Mouse (Mus musculus): ENCODE data around the gene Fto.
A peak's percentile ranks its signal among the peaks of the same experiment; 100 is the strongest.

Gene Fto

DNA sequence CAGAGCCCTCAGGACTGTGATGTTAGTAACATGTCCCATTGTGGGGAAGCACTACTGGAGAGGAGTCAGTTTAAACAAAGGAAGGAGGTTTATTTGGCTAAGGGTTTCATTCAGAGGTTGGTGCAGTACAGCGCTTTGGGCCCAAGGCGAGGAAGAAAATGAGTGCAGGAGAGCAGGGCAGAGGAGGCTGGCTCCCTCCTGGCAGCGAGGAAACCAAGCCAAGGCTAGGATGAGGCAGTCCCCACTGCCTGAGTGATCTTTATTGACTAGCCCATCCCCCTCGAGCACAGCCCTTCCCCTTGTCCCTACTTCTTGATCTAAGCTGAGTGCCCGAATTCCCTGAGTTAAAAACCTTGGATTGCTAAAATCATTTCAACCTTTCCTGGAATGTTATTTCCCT is 189.5 kb downstream of the Fto start:
- no peak for DNase-seq

GRCm38 (mm10) chr8:91504360-91504759 is 191.0 kb downstream of the Fto start:
- no peak for DNase-seq

GRCm38 (mm10) chr8:91504891-91505290 is 191.6 kb downstream of the Fto start:
- peak; percentile 49 to 72 for DNase-seq

DNA sequence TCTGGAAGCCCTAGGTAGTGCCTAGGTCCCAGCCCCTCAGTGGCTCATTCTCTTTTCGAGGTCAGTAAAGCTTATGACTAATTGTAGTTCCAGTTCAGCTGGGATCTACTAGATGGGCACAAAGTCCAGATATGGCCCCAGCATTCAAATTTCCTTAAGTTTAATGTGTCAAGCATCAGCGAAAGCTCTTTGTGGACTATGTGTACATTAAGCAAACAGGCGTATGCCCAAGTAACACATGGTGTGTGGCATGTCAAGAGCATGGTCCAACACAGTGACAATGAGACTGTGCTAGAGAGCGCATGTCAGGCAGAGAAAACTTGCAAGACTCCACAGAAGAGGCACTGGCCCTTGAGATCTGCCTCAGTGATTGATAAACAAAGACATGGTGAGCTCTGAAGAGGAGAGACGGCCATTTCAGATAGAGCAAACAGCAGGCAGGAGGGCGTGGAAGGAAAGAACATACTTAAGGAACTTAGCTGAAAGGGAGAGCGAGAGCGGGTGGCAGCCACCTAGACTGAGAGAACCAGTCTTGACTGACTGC is 192.2 kb downstream of the Fto start:
- DNase-seq: no peak

DNA sequence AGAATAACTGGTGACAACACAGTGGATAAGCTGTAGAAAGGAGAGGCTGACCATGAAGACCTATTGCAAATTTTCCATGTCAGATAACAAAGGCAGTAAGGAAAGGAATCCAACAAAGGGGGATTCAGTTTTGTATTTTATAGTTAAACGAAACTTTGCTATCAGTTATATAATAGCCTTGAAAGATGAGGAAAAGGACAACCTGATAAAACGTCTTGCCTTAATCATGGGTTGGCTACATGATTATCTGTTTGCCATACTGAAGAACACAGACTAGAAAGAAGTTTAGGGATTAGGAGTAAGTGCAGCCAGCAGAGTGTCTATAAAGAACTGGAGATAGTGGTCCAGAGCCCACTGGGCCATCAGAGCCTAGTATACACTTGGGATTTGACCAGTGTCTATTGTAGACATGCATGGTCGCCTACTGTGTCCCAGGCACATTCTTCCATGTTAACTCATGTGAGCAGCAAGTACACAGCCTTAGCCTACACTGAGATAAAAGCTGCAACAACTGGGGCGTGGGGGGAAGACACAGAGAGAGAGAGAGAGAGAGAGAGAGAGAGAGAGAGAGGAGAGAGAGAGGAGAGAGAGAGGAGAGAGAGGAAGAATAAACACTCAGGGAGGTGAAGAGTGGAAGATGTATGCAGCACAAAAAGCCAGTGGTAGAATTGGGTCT is 192.8 kb downstream of the Fto start:
- no peak for DNase-seq

- DNase-seq: no peak
Observed at GRCm38 (mm10) chr8:91506682-91507257, 193.4 kb downstream of the Fto start.

DNA sequence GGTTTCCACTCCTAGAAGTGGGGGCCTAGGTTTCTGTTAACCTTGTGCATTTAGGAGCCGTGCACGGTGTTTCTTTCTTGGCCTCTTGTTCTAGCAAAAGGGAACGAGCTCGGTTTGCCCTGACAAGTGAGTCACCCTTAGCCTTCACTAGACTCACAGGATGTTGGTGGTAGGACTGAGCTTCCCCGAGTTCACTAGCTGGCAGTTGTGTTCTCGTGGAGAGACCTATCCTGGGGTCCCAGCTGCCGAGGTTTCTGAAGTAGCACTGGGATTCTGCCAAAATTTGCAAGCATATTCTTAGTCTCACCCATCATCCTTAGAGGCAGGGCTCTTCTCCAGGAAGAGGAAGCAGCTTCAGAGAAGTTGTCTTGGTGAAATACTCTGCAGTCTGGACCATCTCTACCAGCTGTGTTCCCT is 194.4 kb downstream of the Fto start:
- no peak for DNase-seq

DNA sequence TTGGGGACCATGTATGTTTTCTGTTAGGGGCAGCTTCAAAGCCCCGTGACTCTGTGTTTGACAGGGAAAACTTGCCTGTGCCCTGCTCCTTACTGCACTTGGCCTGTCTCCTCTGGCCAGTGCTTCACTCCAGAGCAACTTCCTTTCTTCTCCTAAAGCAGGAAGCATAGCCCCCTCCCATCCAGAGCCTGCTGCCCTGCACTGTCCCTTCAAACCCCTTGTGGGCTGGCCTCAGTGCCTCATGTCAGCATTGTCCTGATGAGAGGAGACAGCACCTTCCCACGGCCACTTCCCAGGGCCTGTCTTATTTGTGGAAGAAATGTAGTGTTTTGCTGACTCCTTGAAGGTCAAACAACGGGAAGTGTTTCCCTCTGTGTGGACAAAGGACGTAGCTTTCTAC is 195.0 kb downstream of the Fto start:
- no peak for DNase-seq

DNA sequence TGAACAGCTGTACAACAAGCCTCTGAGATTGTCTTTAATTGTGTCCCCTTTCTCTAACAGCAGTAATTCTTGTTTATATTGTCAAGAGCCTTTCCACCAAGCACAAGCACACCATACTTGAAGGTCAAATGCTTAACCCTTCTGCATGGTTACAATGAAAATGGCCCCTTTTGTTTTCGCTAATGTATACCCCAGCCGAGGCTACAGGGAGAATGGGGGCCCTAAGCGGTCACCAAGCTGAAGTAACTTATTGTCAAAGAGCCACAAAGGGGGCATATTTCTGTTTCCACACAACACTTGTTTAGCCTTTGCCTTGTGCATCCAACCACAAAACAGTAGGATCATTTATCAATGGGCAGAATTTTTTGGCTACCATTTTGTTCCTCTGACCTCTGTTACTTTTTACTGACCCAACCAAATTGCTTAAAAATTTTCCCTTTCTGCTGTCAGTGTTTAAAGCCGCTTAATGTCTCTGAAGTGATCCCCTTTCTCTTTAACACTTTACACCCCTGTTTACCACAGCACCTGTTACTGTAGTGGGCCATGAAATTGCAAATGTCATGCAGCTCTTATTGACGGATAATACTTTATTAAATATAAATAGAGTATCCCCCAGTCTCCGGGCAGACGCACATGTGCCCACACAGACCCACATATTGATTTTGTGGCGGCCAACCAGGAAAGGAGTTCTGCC is 196.0 kb downstream of the Fto start:
- no peak for DNase-seq

DNA sequence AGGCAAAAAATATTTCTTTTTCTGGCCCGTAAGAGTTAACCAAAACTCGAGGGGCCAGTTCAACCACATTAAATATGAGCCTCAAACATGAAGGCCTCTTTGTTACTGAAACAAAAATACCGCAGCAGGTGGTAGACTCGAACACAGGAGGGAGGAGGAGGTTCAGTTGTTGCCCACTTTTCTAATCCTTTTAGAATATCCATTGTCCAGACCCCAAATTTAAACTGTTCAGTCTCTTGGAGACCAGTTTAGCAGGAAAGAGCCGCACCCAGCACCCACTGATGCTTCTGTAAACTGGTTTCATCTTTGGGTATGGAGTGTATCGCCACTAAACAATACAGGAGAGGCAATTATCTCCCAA is 196.6 kb downstream of the Fto start:
- no peak for DNase-seq

- no peak for DNase-seq
Observed at GRCm38 (mm10) chr8:91510716-91511115, 197.4 kb downstream of the Fto start.

GRCm38 (mm10) chr8:91511943-91512342 is 198.6 kb downstream of the Fto start:
- DNase-seq: no peak

DNA sequence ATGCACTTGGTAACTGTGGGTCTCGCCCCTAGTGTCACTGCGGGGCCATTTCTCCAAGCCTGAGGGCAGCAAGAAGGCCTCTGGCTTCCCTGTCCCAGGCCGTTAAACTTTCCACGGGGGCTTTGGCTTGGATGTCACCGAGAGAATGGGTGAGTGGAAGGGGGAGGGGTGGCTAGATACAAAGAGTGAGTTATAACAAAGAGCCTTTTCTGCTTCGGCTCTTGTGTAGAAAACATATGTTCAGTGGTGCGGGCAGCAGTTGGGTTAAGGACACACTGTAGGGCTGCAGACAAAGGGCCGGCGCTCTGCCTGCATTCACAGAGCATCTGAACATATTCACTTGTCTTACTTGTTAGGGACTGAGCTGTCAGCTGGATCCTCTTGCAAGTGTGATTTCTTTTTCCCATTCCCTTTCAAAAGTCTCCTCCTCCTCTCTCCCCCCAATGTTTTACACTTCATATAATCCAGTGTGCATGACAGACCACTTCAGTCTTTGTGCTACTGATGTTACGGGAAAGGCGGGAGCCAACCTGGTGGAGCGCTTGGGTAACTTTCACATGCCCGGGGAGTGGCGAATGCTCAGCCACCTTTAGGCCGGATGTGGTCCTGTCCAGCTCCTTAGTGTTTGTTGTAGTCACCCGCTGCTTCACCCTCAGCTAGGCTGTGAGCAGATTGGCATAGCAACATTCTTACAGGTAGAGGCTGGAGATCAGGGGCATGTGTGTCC is 201.6 kb downstream of the Fto start:
- DNase-seq: no peak

DNA sequence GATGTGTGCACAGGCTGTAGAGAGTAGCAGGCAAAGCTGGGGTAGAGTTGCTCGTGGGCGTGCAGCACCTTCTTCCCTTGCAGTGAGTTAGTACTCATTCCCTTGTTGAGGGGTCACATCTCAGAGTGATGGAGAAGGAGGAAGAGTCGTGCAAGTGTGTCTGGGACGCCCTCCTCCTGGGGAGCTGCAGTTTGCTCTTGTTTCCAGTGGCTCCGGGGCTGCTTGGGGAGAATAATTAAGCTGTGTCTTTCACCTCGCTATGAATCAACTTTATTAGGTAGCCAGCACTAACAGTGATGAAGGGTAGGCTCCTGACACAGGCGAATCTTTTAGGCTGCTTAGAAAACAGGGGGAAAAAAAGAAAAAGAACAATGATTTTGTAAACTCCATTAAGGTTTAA is 203.1 kb downstream of the Fto start:
- no peak for DNase-seq

DNA sequence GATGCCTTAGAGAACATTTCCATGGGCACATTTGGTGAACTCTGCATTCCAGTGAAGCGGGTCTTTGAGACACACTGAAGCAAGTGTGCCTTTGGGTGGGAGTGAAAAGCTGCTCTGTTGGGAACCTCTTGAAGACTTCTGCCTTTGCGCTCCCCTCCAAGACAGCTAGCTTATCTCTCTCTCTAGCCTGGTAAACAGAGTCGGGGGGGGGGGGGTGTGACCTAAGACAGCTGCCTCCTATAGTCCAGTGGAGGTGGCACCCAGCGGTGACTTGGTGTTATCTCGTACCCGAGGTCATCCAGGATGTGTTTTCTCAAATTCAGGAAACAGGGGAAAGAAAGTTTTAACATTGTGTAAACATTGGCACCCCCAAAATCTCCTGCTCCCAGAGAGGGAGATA is 204.8 kb downstream of the Fto start:
- no peak for DNase-seq

DNA sequence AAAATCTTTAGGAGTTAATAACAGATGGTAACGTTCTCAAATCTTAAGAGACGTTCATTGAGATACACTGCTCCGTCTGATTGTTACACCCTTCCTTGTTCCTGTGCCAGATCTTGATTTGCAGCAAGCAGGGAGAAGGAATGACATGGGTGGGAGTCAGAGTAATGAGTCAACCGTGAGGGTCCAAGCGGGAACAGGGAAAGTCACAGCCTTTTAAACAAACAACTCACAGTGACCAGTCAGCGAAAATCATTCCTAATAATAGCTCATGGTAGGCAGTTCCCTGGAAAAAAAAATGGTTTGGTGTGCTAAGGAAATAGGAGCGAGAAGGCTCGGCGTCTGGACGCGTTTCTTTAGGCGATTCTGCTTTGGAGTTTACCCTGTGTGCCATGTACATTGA is 208.9 kb downstream of the Fto start:
- no peak for DNase-seq

DNA sequence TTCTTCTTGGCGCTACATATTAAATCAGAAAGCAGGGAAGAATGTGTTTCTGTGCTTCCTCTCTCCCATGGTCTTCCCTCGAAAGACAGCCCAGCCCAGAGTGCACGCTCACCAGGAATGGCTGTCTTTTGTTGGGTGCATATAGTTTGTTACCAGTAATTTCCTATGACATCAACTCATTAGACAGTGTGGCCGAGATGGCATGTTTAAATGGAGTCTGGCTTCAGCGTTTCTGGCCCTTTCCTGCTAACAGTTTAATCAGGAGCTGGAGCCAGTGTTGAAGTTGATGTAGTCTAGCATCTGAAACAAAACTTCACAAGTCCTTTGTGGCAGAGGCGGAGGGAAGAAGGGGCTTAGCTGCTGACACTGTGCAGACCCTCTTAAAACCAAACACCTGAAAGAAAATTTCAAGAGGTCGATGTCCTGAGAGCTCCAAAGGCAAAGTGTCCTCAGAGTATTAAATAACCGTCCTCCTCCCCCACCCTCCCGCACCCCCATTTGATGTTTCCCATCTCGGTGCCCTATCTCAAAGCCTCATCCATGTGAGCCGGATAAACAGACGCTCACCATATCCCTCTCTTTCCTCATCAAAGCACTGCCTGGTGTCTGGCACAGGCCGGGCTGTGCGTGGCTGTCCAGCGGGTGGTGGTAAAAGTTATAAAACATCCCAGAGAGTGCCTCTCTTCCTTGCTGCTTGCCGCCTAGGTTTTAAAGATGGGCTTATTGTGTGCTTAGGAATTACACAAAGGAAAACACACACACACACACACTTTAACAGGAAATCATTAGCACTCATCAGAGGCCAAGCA is 210.9 kb downstream of the Fto start:
- DNase-seq: no peak

GRCm38 (mm10) chr8:91524865-91525250 is 211.5 kb downstream of the Fto start:
- DNase-seq: no peak

DNA sequence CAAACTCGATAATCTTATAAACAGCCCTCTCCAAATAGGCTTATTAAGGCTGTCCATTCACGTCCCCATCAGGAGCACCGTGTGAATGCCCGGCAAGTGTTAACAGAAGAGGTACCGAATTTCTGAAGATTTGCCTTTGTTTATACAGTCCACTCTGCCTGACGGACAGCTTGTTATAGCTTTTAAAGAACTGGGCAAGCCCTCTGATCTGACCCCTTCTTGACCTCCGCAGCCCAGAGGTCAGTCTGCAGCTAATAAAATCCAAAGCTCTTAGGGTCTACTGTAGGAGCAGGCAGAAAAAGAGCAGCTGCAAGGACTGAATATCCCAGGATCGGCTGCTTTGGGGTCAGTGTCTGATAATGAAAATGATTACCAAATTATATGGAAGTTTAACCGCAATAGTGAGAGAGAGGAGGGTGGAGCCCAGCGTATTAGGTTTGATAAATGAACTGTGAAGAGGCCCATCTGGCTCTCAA is 212.1 kb downstream of the Fto start:
- no peak for DNase-seq

DNA sequence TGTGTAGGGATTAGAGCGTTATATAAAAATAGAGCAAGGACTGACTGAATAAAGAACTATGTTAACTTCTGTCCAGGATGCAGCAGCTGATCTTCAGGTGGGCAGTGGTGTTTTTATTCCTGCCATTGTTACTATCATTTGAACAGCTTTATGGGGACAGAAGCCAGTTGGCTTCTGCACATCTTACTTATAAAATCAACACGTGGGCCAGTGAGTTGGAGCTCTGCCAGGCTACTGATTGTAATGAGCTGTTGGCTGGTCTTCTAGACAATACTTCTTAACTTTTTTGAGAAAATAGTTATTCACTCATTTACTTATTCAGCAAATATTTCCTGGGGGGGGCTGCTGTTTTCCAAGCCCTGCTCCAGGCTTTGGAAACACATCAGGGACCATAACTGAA is 215.6 kb downstream of the Fto start:
- DNase-seq: peak; percentile 34 to 58

DNA sequence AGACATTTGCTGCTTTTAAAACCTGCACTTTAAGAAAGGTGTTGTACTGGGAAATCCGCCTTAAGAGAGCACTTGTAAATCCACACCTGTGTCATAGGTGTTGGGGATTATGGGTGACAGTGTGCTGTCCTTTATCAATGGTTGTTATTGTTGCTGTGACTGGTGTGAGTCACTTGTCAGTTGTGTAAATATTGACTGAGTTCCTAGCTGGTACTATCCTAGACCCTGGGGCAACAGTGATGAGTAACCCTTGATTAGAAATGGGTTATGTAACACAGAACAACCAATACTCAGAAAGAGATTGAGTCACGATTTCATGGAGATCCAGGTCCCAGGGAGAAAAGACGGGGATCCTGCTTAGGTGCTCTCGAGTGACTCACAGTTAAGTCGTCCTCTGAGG is 216.4 kb downstream of the Fto start:
- DNase-seq: no peak

GRCm38 (mm10) chr8:91530656-91531055 is 217.3 kb downstream of the Fto start:
- DNase-seq: no peak

GRCm38 (mm10) chr8:91531971-91532370 is 218.6 kb downstream of the Fto start:
- peak; percentile 69 to 82 for DNase-seq
